Mouse (Mus musculus) liver, embryonic 14.5 days (tissue): Measurements from ENCODE around the gene Cyp2j5.

Experiments
- CTCF ChIP-seq: IDR thresholded peaks from 2 replicates; pipeline ENCODE4 v1.5.1; 2016; ENCODE audit warnings: antibody characterized with exemption, low read depth, control low read depth
- EP300 ChIP-seq: IDR thresholded peaks from 2 replicates; pipeline ENCODE4 v1.6.1; 2016; ENCODE audit warnings: antibody characterized with exemption, low read depth

DNA sequence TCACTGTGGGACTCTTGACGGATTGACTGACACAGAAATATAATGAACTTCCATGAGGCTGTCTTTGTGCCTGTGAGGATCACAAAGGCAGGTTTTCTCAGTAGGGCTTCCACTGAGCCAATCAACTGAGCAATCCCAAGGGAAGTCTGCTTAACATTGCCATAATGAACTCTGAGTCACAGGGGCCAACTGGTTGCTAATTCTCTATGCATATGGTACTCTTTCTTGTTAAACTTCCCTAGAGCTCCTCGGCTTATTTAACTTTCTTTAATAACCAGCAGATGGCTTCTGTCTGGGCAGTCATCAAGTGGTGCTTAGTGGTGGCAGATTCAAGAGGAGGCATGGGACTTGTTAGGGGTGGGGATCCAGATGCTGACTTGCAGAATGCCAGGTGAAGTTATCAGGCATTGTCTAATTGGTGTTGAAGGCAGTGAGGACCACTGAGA lies 23.4 kb upstream of the Cyp2j5 start:
- TF ChIP-seq CTCF (no peak), EP300 (no peak)
